Mouse (Mus musculus): Measurements from ENCODE around the gene Haspin.

DNA sequence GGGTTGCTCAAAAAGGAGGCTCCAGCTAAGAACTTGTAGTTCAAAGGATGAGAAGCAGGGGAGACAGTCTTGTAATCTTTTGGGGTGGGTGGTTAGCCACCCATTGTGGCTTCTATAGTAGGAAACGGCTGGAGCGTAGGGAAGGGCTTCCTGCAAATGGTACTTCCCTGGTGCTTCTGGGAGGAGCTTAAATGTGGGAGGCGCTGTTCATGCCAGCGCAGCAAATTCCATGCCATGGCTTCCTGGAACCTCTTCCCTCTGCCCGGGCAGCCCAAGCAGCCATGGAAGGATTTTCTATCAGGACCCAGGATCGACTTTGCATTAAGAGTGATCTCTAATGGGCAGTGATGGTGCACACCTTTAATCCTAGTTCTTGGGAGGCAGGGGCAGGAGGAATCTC, 30.5 kb upstream of the Haspin start:
- TF ChIP-seq CTCF (IDR thresholded peaks at IDR 0.05; ENCODE audit: low read depth) (no peak), EP300 (IDR thresholded peaks at IDR 0.05; ENCODE audit: low read depth) (no peak)

All from liver, postnatal 0 days (tissue).